Mouse (Mus musculus): Measurements from ENCODE around the gene Zfp91.

Gene Zfp91

GRCm38 (mm10) chr19:12795511-12796327, at the start of gene Zfp91, which contains the start of gene Lpxn:
Gene Zfp91 (minus strand): TSS chr19:12796126.
Gene Lpxn (plus strand): TSS chr19:12796193.
- DNase-seq (ENCODE audit: low read depth, low spot score): peak; percentile 99

- no peak for DNase-seq (ENCODE audit: low read depth, low spot score)
Measured at GRCm38 (mm10) chr19:12838507-12838906, 42.6 kb upstream of the Zfp91 start.

GRCm38 (mm10) chr19:12833625-12834024, 37.7 kb upstream of the Zfp91 start:
- DNase-seq (ENCODE audit: low read depth, low spot score): no peak

- no peak for DNase-seq (ENCODE audit: low read depth, low spot score)
Measured at GRCm38 (mm10) chr19:12831559-12831958, 35.6 kb upstream of the Zfp91 start.

- no peak for DNase-seq (ENCODE audit: low read depth, low spot score)
Measured at GRCm38 (mm10) chr19:12830823-12831430, 35.0 kb upstream of the Zfp91 start.

- DNase-seq (ENCODE audit: low read depth, low spot score): peak; percentile 14
Measured at GRCm38 (mm10) chr19:12824549-12824948, 28.6 kb upstream of the Zfp91 start.

GRCm38 (mm10) chr19:12820383-12820782, 24.5 kb upstream of the Zfp91 start:
- peak; percentile 26 for DNase-seq (ENCODE audit: low read depth, low spot score)

- no peak for DNase-seq (ENCODE audit: low read depth, low spot score)
Measured at GRCm38 (mm10) chr19:12818507-12818906, 22.6 kb upstream of the Zfp91 start.

- DNase-seq (ENCODE audit: low read depth, low spot score): no peak
Measured at GRCm38 (mm10) chr19:12813883-12814282, 18.0 kb upstream of the Zfp91 start.

- DNase-seq (ENCODE audit: low read depth, low spot score): no peak
Measured at GRCm38 (mm10) chr19:12812644-12813364, 16.9 kb upstream of the Zfp91 start.

- no peak for DNase-seq (ENCODE audit: low read depth, low spot score)
Measured at GRCm38 (mm10) chr19:12806214-12806613, 10.3 kb upstream of the Zfp91 start.

GRCm38 (mm10) chr19:12805730-12806129, 9.8 kb upstream of the Zfp91 start:
- no peak for DNase-seq (ENCODE audit: low read depth, low spot score)

- DNase-seq (ENCODE audit: low read depth, low spot score): no peak
Measured at GRCm38 (mm10) chr19:12804237-12804636, 8.3 kb upstream of the Zfp91 start.

GRCm38 (mm10) chr19:12802830-12803229, 6.9 kb upstream of the Zfp91 start:
- DNase-seq (ENCODE audit: low read depth, low spot score): no peak

- DNase-seq (ENCODE audit: low read depth, low spot score): no peak
Measured at GRCm38 (mm10) chr19:12801046-12801445, 5.1 kb upstream of the Zfp91 start.

- DNase-seq (ENCODE audit: low read depth, low spot score): no peak
Measured at GRCm38 (mm10) chr19:12800621-12801020, 4.7 kb upstream of the Zfp91 start.

- DNase-seq (ENCODE audit: low read depth, low spot score): no peak
Measured at GRCm38 (mm10) chr19:12799081-12799480, 3.2 kb upstream of the Zfp91 start.

- no peak for DNase-seq (ENCODE audit: low read depth, low spot score)
Measured at GRCm38 (mm10) chr19:12798404-12798803, 2.5 kb upstream of the Zfp91 start.

GRCm38 (mm10) chr19:12797071-12797470, 1.1 kb upstream of the Zfp91 start:
- DNase-seq (ENCODE audit: low read depth, low spot score): no peak

GRCm38 (mm10) chr19:12796328-12796931, 504 bp upstream of the Zfp91 start:
- DNase-seq (ENCODE audit: low read depth, low spot score): no peak

GRCm38 (mm10) chr19:12795110-12795509, 816 bp downstream of the Zfp91 start:
- no peak for DNase-seq (ENCODE audit: low read depth, low spot score)
